Mouse (Mus musculus): ENCODE results near the gene Yap1. TPM values are rescaled to one million over a fixed set of nuclear protein-coding genes. Genes with fewer than 3 reads are reported as not detected.
A peak's percentile ranks its signal among the peaks of the same experiment; 100 is the strongest.

Yap1 gene
- polyA plus RNA-seq, 1 experiment from 2014 or later: 12.4 TPM

DNA sequence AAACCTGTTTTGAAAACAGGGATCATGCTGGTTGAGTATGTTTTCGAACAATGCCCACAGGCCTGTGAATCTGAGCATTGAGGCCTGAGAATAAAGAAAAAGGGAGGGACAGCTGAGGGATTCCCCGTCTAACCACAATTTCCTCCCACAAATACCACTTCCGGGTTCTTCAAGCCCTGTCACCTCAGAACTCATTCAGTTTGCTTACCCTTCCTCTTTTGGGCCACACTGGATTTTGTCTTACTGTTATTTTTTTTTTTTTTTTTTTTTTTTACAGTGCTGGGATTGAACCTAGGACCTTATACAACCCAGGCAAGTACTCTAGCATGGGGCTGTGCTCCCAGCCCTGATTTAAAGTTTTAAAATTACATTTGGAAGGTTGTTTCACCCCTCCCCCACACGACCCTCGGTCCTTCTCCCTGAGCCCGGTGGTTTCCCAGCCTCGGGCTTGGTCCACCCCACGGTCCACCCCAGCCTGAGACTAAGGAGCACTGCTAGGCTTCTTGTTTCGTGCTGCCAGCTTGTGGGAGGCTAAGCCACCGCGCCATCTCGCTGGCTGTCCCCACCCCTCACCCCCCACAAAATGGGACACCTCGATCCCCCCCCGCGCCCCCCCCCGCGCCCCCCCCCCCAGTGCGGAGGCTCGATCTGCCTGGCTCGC lies 13.0 kb upstream of the Yap1 start:
- ATAC-seq (replicated peaks; ENCODE audit: low FRiP score) (no peak), DNase-seq (ENCODE audit: low spot score) (no peak)
- Histone ChIP-seq H3K4me1 (replicated peaks; ENCODE audit: control insufficient read depth, insufficient read depth, low read length) (no peaks in the 10 kb centered on the region), H3K9me3 (ENCODE audit: control insufficient read depth, low read length) (no peaks in the 10 kb centered on the region), H3K27me3 (replicated peaks; ENCODE audit: control insufficient read depth, insufficient read depth, low read length) (peaks cover 4% of the 10 kb centered on the region), H3K4me3 (ENCODE audit: low read depth, low read length) (no peak overlapping the region), H3K36me3 (ENCODE audit: control insufficient read depth, insufficient read depth, low read length) (no peaks in the 10 kb centered on the region), H3K9ac (ENCODE audit: low read depth, low read length) (no peak overlapping the region), H3K27ac (ENCODE audit: low read depth, low read length) (no peak overlapping the region), H3K4me2 (no peak overlapping the region)
- WGBS: 38% methylated on average over 15 of the region's 20 CpGs

- Histone ChIP-seq H3K9ac (ENCODE audit: low read depth, low read length) (peak overlapping the region; percentile 72), H3K4me3 (ENCODE audit: low read depth, low read length) (peak overlapping the region; percentile 62), H3K4me2 (peak overlapping the region; percentile 58), H3K27ac (ENCODE audit: low read depth, low read length) (peak overlapping the region; percentile 77), H3K4me1 (replicated peaks; ENCODE audit: control insufficient read depth, insufficient read depth, low read length) (no peaks in the 10 kb centered on the region), H3K27me3 (replicated peaks; ENCODE audit: control insufficient read depth, insufficient read depth, low read length) (peaks cover 48% of the 10 kb centered on the region), H3K9me3 (ENCODE audit: control insufficient read depth, low read length) (no peaks in the 10 kb centered on the region), H3K36me3 (ENCODE audit: control insufficient read depth, insufficient read depth, low read length) (0 out of 2 replicates have a peak, but pooled peaks cover 7% of the 10 kb centered on the region)
- ATAC-seq (replicated peaks; ENCODE audit: low FRiP score): peak; percentile 53
- peak; percentile 73 for DNase-seq (ENCODE audit: low spot score)
- WGBS: under 1% methylated on average over 75 of the region's 82 CpGs
Observed at GRCm38 (mm10) chr9:8003301-8004271, 810 bp downstream of the Yap1 start.

DNA sequence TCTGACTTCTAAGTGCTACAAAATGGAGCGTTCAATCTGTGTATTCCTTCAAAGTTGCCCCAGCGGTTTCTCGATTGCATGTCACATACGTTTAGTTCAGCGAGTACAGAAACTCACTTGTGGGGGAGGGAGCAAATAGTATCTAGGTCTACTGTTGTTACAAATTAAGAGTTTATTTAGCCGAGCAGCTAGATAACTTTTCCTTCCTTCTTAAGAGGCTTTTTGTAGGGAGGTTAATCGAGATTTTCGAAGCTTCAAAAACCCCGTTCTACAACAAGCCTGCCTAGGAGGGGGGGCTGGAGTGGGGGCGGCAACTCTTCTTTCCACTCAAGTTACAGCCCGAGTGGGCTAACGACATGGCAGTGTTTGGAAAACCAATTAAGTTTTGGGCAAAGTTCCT lies 1.6 kb downstream of the Yap1 start:
- H3K4me2 ChIP-seq: peak overlapping the region; percentile 58
- DNase-seq (ENCODE audit: low spot score) (no peak), ATAC-seq (replicated peaks; ENCODE audit: low FRiP score) (no peak)
- H3K4me1 ChIP-seq (replicated peaks; ENCODE audit: control insufficient read depth, insufficient read depth, low read length): no peaks in the 10 kb centered on the region
- peak overlapping the region; percentile 62 for H3K4me3 ChIP-seq (ENCODE audit: low read depth, low read length)
- H3K9ac ChIP-seq (ENCODE audit: low read depth, low read length): peak overlapping the region; percentile 72; the same call in 1 of the 2 replicates
- H3K27me3 ChIP-seq (replicated peaks; ENCODE audit: control insufficient read depth, insufficient read depth, low read length): peaks cover 48% of the 10 kb centered on the region
- 5% methylated on average over 12 of the region's 12 CpGs for WGBS
- H3K9me3 ChIP-seq (ENCODE audit: control insufficient read depth, low read length): no peaks in the 10 kb centered on the region
- H3K27ac ChIP-seq (ENCODE audit: low read depth, low read length): 0 out of 2 replicates have a peak overlapping the region, but pooled peaks have one; percentile 77
- 0 out of 2 replicates have a peak, but pooled peaks cover 8% of the 10 kb centered on the region for H3K36me3 ChIP-seq (ENCODE audit: control insufficient read depth, insufficient read depth, low read length)

DNA sequence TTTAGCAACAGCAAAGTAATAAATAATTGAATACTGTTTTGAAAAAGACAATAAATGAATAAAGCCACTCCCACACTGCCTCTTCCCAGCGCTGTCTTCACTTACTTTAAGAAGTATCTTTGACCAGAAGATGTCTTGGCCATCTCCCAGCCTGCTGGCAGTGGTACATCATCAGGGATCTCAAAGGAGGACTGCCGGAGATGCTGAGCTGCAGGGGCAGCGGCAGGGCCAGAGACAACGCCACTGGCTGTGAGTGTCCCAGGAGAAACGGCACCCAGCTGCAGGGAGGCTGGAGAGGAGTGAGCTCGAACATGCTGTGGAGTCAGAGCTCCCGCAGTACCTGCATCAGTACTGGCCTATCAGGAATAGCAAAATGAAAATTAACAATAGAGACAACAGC lies 3.0 kb downstream of the Yap1 start:
- Histone ChIP-seq H3K4me2 (no peak overlapping the region), H3K36me3 (ENCODE audit: control insufficient read depth, insufficient read depth, low read length) (0 out of 2 replicates have a peak, but pooled peaks cover 8% of the 10 kb centered on the region), H3K4me1 (replicated peaks; ENCODE audit: control insufficient read depth, insufficient read depth, low read length) (no peaks in the 10 kb centered on the region), H3K27ac (ENCODE audit: low read depth, low read length) (no peak overlapping the region), H3K4me3 (ENCODE audit: low read depth, low read length) (no peak overlapping the region), H3K9me3 (ENCODE audit: control insufficient read depth, low read length) (no peaks in the 10 kb centered on the region), H3K27me3 (replicated peaks; ENCODE audit: control insufficient read depth, insufficient read depth, low read length) (peaks cover 45% of the 10 kb centered on the region), H3K9ac (ENCODE audit: low read depth, low read length) (no peak overlapping the region)
- WGBS: 66% methylated on average over 7 of the region's 7 CpGs
- DNase-seq (ENCODE audit: low spot score) (no peak), ATAC-seq (replicated peaks; ENCODE audit: low FRiP score) (no peak)

DNA sequence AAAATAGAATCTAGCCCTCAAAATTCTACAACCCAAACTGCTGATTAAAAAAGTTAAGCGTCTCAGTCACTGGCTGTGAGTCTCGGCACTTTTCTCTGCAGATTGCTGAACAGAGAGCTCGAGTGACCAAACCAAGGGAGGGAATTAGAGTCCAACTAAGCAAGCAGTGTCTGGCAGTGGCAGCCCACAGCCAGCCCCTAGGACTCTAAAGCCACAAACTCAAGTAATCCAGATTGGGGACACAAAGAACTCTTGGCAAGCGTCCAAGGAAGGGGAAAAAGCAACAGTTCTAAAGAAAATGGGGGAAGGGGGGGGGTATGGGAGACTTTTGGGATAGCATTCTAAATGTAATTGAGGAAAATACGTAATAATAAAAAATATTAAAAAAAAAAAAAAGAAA lies 10.1 kb downstream of the Yap1 start:
- Histone ChIP-seq H3K9ac (ENCODE audit: low read depth, low read length) (no peak overlapping the region), H3K27me3 (replicated peaks; ENCODE audit: control insufficient read depth, insufficient read depth, low read length) (no peaks in the 10 kb centered on the region), H3K27ac (ENCODE audit: low read depth, low read length) (no peak overlapping the region), H3K4me3 (ENCODE audit: low read depth, low read length) (no peak overlapping the region), H3K4me2 (no peak overlapping the region), H3K4me1 (replicated peaks; ENCODE audit: control insufficient read depth, insufficient read depth, low read length) (no peaks in the 10 kb centered on the region), H3K9me3 (ENCODE audit: control insufficient read depth, low read length) (no peaks in the 10 kb centered on the region), H3K36me3 (ENCODE audit: control insufficient read depth, insufficient read depth, low read length) (0 out of 2 replicates have a peak, but pooled peaks cover 4% of the 10 kb centered on the region)
- DNase-seq (ENCODE audit: low spot score) (no peak), ATAC-seq (replicated peaks; ENCODE audit: low FRiP score) (no peak)
- whole genome bisulfite sequencing: 73% methylated on average over 5 of the region's 5 CpGs

DNA sequence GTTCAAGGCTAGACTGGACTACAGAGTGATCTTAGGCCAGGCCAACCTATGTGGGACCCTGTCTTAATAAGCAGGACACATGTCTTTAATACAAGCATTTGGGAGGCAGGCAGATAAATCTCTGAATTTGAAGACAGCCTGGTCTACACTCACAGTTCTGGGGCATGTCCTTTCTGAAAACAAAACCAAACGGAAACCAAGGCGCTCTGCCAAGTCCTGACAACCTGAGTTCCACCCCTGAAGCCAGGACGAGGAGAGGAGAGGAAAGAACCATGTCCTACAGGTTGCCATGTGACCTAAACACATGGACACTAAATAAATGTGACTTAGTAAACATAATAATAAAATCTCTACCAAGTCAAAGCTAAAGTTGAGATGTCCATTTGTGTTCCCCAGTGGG lies 11.7 kb downstream of the Yap1 start:
- no peak overlapping the region for H3K9ac ChIP-seq (ENCODE audit: low read depth, low read length)
- 73% methylated on average over 3 of the region's 3 CpGs for WGBS
- ATAC-seq (replicated peaks; ENCODE audit: low FRiP score) (no peak), DNase-seq (ENCODE audit: low spot score) (no peak)
- no peaks in the 10 kb centered on the region for H3K9me3 ChIP-seq (ENCODE audit: control insufficient read depth, low read length)
- H3K27ac ChIP-seq (ENCODE audit: low read depth, low read length): no peak overlapping the region
- no peak overlapping the region for H3K4me2 ChIP-seq
- 0 out of 2 replicates have a peak, but pooled peaks cover 2% of the 10 kb centered on the region for H3K36me3 ChIP-seq (ENCODE audit: control insufficient read depth, insufficient read depth, low read length)
- H3K27me3 ChIP-seq (replicated peaks; ENCODE audit: control insufficient read depth, insufficient read depth, low read length): no peaks in the 10 kb centered on the region
- no peaks in the 10 kb centered on the region for H3K4me1 ChIP-seq (replicated peaks; ENCODE audit: control insufficient read depth, insufficient read depth, low read length)
- no peak overlapping the region for H3K4me3 ChIP-seq (ENCODE audit: low read depth, low read length)

GRCm38 (mm10) chr9:7990897-7991296 lies 13.5 kb downstream of the Yap1 start:
- H3K4me3 ChIP-seq (ENCODE audit: low read depth, low read length): no peak overlapping the region

DNA sequence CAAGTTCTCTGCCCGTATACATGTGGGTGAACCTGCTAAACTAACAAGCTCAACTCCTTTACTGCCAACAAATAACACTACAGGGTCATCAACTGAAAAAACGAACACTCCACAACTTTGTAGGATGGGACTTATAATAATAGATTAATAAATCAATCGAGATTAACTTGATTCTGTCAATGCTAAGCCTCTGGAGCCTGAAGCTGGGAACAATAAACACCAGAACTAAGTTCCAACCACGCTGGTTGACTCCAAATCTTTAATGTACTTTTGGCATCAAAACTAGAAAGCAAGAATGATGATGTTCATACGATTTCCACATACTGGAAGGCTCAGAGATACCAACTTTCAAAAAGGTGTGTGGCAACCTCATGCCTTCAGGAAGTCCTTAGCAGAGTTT lies 17.3 kb downstream of the Yap1 start:
- no peaks in the 10 kb centered on the region for H3K27me3 ChIP-seq (replicated peaks; ENCODE audit: control insufficient read depth, insufficient read depth, low read length)
- no peaks in the 10 kb centered on the region for H3K4me1 ChIP-seq (replicated peaks; ENCODE audit: control insufficient read depth, insufficient read depth, low read length)
- no peak overlapping the region for H3K4me3 ChIP-seq (ENCODE audit: low read depth, low read length)
- ATAC-seq (replicated peaks; ENCODE audit: low FRiP score): no peak
- 0 out of 2 replicates have a peak, but pooled peaks cover 4% of the 10 kb centered on the region for H3K36me3 ChIP-seq (ENCODE audit: control insufficient read depth, insufficient read depth, low read length)
- H3K9ac ChIP-seq (ENCODE audit: low read depth, low read length): no peak overlapping the region
- no peak for DNase-seq (ENCODE audit: low spot score)
- no peak overlapping the region for H3K27ac ChIP-seq (ENCODE audit: low read depth, low read length)
- no peaks in the 10 kb centered on the region for H3K9me3 ChIP-seq (ENCODE audit: control insufficient read depth, low read length)
- H3K4me2 ChIP-seq: no peak overlapping the region
- 78% methylated on average over 5 of the region's 5 CpGs for WGBS

More at GRCm38 (mm10) chr9:7990897-7991296, 13.5 kb downstream of the Yap1 start:
- no peak overlapping the region for H3K9ac ChIP-seq (ENCODE audit: low read depth, low read length)
- 0 out of 2 replicates have a peak, but pooled peaks cover 4% of the 10 kb centered on the region for H3K36me3 ChIP-seq (ENCODE audit: control insufficient read depth, insufficient read depth, low read length)
- no peaks in the 10 kb centered on the region for H3K4me1 ChIP-seq (replicated peaks; ENCODE audit: control insufficient read depth, insufficient read depth, low read length)
- no peak overlapping the region for H3K27ac ChIP-seq (ENCODE audit: low read depth, low read length)
- H3K27me3 ChIP-seq (replicated peaks; ENCODE audit: control insufficient read depth, insufficient read depth, low read length): no peaks in the 10 kb centered on the region
- H3K9me3 ChIP-seq (ENCODE audit: control insufficient read depth, low read length): no peaks in the 10 kb centered on the region
- H3K4me2 ChIP-seq: no peak overlapping the region
- ATAC-seq (replicated peaks; ENCODE audit: low FRiP score): no peak
- 80% methylated on average over 4 of the region's 4 CpGs for WGBS
- no peak for DNase-seq (ENCODE audit: low spot score)
